Mouse (Mus musculus) forebrain, embryonic 15.5 days (tissue): ENCODE measurements around the gene Rgs2. TPM values are rescaled to one million over a fixed set of nuclear protein-coding genes. Genes with fewer than 3 reads are reported as not detected.

ENCODE experiments used
- ATAC-seq: fragments of 200-750 bp; cut with Nextera tagmentation; replicated peaks from 2 replicates; pipeline ENCODE4 v1.8.0; 2017; ENCODE audit warnings: mild to moderate bottlenecking, moderate TSS enrichment, moderate library complexity
- H3K27ac ChIP-seq: fragments of 300-500 bp; sonication (generic); replicated peaks from 2 replicates; pipeline ENCODE4 v1.5.1; 2015; ENCODE audit warnings: mild to moderate bottlenecking, inconsistent platforms
- H3K27me3 ChIP-seq: fragments of 300-500 bp; sonication (generic); 2 replicates; pipeline ENCODE4 v1.6.1; 2015; ENCODE audit warnings: inconsistent platforms
- H3K36me3 ChIP-seq: fragments of 300-500 bp; sonication (generic); 2 replicates; pipeline ENCODE4 v1.6.1; 2015; ENCODE audit warnings: mild to moderate bottlenecking, inconsistent platforms
- H3K4me1 ChIP-seq: fragments of 300-500 bp; sonication (generic); 2 replicates; pipeline ENCODE4 v1.6.1; 2015; ENCODE audit warnings: inconsistent platforms
- H3K4me2 ChIP-seq: fragments of 300-500 bp; sonication (generic); replicated peaks from 2 replicates; pipeline ENCODE4 v1.6.1; 2015; ENCODE audit warnings: mild to moderate bottlenecking, inconsistent platforms
- H3K4me3 ChIP-seq: fragments of 300-500 bp; sonication (generic); 2 replicates; pipeline ENCODE4 v1.5.1; 2015; ENCODE audit warnings: mild to moderate bottlenecking, inconsistent platforms
- H3K9ac ChIP-seq: fragments of 300-500 bp; sonication (generic); replicated peaks from 2 replicates; pipeline ENCODE4 v1.6.1; 2015; ENCODE audit warnings: mild to moderate bottlenecking, inconsistent platforms
- H3K9me3 ChIP-seq: fragments of 300-500 bp; sonication (generic); 2 replicates; pipeline ENCODE4 v1.6.1; 2016; ENCODE audit warnings: inconsistent platforms
- WGBS: fragments of 180-500 bp; shearing (Covaris S2); methylation state at CpG from one replicate; pipeline ENCODE4 v1.1.7; 2015; ENCODE audit warnings: mixed read lengths; 5-methylcytosine and 5-hydroxymethylcytosine counted together
- polyA plus RNA-seq: library from polyadenylated mRNA; unstranded; fragments of >200 nt; fragmentation: Nextera tagmentation; extraction: Ambion mirVana; gene quantifications from 2 replicates; pipeline ENCODE4 v1.2.1, GENCODE M21; 2015

Gene Rgs2
- polyA plus RNA-seq, 1 experiment from 2014 or later = 88.7 TPM

- no peak for ATAC-seq
- H3K36me3 ChIP-seq = no peaks in the 10 kb centered on the region
- peaks cover 6% of the 10 kb centered on the region for H3K4me1 ChIP-seq
- no peak overlapping the region for H3K9ac ChIP-seq
- no peaks in the 10 kb centered on the region for H3K9me3 ChIP-seq
- H3K27ac ChIP-seq = peak overlapping the region; percentile 51; the same call in 1 of the 2 replicates
- 25% methylated on average over 2 of the region's 2 CpGs for WGBS
- no peak overlapping the region for H3K4me2 ChIP-seq
- H3K4me3 ChIP-seq = no peak overlapping the region
- H3K27me3 ChIP-seq = no peaks in the 10 kb centered on the region
Measured at GRCm38 (mm10) chr1:143982085-143982764, 21.7 kb downstream of the Rgs2 start.

- H3K4me3 ChIP-seq = no peak overlapping the region
Measured at GRCm38 (mm10) chr1:143980811-143981210, 23.1 kb downstream of the Rgs2 start.

GRCm38 (mm10) chr1:143974637-143975036, 29.3 kb downstream of the Rgs2 start:
- no peak overlapping the region for H3K4me3 ChIP-seq
- H3K36me3 ChIP-seq = no peaks in the 10 kb centered on the region
- H3K27me3 ChIP-seq = no peaks in the 10 kb centered on the region
- no peaks in the 10 kb centered on the region for H3K9me3 ChIP-seq
- H3K4me2 ChIP-seq = no peak overlapping the region
- no peaks in the 10 kb centered on the region for H3K4me1 ChIP-seq
- no peak overlapping the region for H3K9ac ChIP-seq
- no peak for ATAC-seq
- 97% methylated on average over 2 of the region's 2 CpGs for WGBS
- no peak overlapping the region for H3K27ac ChIP-seq

More at GRCm38 (mm10) chr1:143980811-143981210, 23.1 kb downstream of the Rgs2 start:
- H3K36me3 ChIP-seq = no peaks in the 10 kb centered on the region
- peaks cover 6% of the 10 kb centered on the region for H3K4me1 ChIP-seq
- H3K9ac ChIP-seq = no peak overlapping the region
- H3K27me3 ChIP-seq = no peaks in the 10 kb centered on the region
- H3K27ac ChIP-seq = no peak overlapping the region
- no peak overlapping the region for H3K4me2 ChIP-seq
- H3K9me3 ChIP-seq = no peaks in the 10 kb centered on the region
- ATAC-seq = no peak

- Histone ChIP-seq H3K9ac (no peak overlapping the region), H3K36me3 (no peaks in the 10 kb centered on the region), H3K27me3 (no peaks in the 10 kb centered on the region), H3K4me1 (no peaks in the 10 kb centered on the region), H3K4me3 (no peak overlapping the region), H3K4me2 (no peak overlapping the region), H3K9me3 (no peaks in the 10 kb centered on the region), H3K27ac (no peak overlapping the region)
- WGBS = 86% methylated on average over 3 of the region's 3 CpGs
- ATAC-seq = no peak
Measured at GRCm38 (mm10) chr1:143962301-143962700, 41.7 kb downstream of the Rgs2 start.

DNA sequence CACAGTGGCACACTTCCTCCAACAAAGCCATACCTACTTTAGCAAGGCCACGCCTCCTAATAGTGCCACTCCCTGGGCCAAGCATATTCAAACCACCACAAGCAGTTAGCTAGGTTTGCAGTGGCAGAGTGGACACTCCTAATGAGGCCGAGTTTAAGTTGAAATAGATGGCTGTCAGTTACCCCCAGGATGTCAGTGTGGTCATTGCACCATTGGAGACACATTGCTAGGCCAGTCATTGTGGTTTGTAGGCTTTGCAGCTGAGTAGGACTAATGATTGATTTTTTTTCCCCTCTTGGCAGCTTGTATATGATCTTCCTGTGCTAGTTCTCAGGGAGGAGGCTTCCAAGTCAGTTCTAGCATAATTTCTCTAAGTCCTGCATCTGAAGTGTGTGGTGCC, 43.6 kb downstream of the Rgs2 start:
- Histone ChIP-seq H3K4me2 (no peak overlapping the region), H3K36me3 (no peaks in the 10 kb centered on the region), H3K27ac (no peak overlapping the region), H3K4me1 (no peaks in the 10 kb centered on the region), H3K9ac (no peak overlapping the region), H3K27me3 (no peaks in the 10 kb centered on the region), H3K9me3 (no peaks in the 10 kb centered on the region), H3K4me3 (no peak overlapping the region)
- WGBS = 74% methylated on average over 2 of the region's 2 CpGs
- no peak for ATAC-seq

GRCm38 (mm10) chr1:143956090-143956489, 47.9 kb downstream of the Rgs2 start:
- no peak overlapping the region for H3K27ac ChIP-seq
- H3K4me3 ChIP-seq = no peak overlapping the region
- no peaks in the 10 kb centered on the region for H3K4me1 ChIP-seq
- WGBS = 81% methylated on average over 1 of the region's 1 CpGs
- H3K4me2 ChIP-seq = no peak overlapping the region
- no peaks in the 10 kb centered on the region for H3K9me3 ChIP-seq
- no peaks in the 10 kb centered on the region for H3K27me3 ChIP-seq
- H3K36me3 ChIP-seq = no peaks in the 10 kb centered on the region
- ATAC-seq = no peak
- no peak overlapping the region for H3K9ac ChIP-seq

GRCm38 (mm10) chr1:143952841-143953240, 51.1 kb downstream of the Rgs2 start:
- H3K36me3 ChIP-seq = no peaks in the 10 kb centered on the region
- H3K4me3 ChIP-seq = no peak overlapping the region
- 98% methylated on average over 2 of the region's 2 CpGs for WGBS
- H3K9ac ChIP-seq = no peak overlapping the region
- H3K4me1 ChIP-seq = no peaks in the 10 kb centered on the region
- H3K9me3 ChIP-seq = no peaks in the 10 kb centered on the region
- no peak for ATAC-seq
- H3K4me2 ChIP-seq = no peak overlapping the region
- no peak overlapping the region for H3K27ac ChIP-seq
- no peaks in the 10 kb centered on the region for H3K27me3 ChIP-seq

Other genes with a start within 250 kb of the Rgs2 start
- 48.1 and 53.3 TPM in 2 replicates for gene Trove2, start 227.1 kb downstream of the Rgs2 start, polyA plus RNA-seq
- gene Uchl5, start 226.9 kb downstream of the Rgs2 start, polyA plus RNA-seq = 63.5 and 73.4 TPM in 2 replicates
- gene Rgs13, start 173.2 kb upstream of the Rgs2 start, polyA plus RNA-seq = 1.5 and 1.7 TPM in 2 replicates
- not detected in 2 replicates for gene Rgs1, start 245.1 kb upstream of the Rgs2 start, polyA plus RNA-seq